Mouse (Mus musculus) lung, embryonic 14.5 days (tissue): ENCODE results near the gene Cacnb2. TPM values are rescaled to one million over a fixed set of nuclear protein-coding genes. Genes with fewer than 3 reads are reported as not detected.

Experiments used
- ATAC-seq: fragments of 200-750 bp; cut with Nextera tagmentation; 2 replicates; pipeline ENCODE4 v1.8.0; 2017; ENCODE audit warnings: mild to moderate bottlenecking, moderate TSS enrichment, moderate library complexity; ENCODE audit not compliant: insufficient read depth
- DNase-seq: peaks from one replicate; pipeline ENCODE4 v3.0.0-alpha.2; 2015
- H3K27ac ChIP-seq: fragments of 300-500 bp; sonication (generic); 2 replicates; pipeline ENCODE4 v1.5.1; 2014; ENCODE audit warnings: low read depth, mild to moderate bottlenecking, moderate library complexity
- H3K27me3 ChIP-seq: fragments of 300-500 bp; sonication (generic); 2 replicates; pipeline ENCODE4 v1.6.1; 2014; ENCODE audit warnings: low read length, control low read depth; ENCODE audit not compliant: insufficient read depth
- H3K36me3 ChIP-seq: fragments of 300-500 bp; sonication (generic); 2 replicates; pipeline ENCODE4 v1.6.1; 2014; ENCODE audit warnings: control low read depth; ENCODE audit not compliant: insufficient read depth
- H3K4me1 ChIP-seq: fragments of 300-500 bp; sonication (generic); 2 replicates; pipeline ENCODE4 v1.6.1; 2014; ENCODE audit warnings: antibody characterized with exemption, control low read depth; ENCODE audit not compliant: insufficient read depth
- H3K4me2 ChIP-seq: fragments of 300-500 bp; sonication (generic); 2 replicates; pipeline ENCODE4 v1.6.1; 2014; ENCODE audit warnings: mild to moderate bottlenecking
- H3K4me3 ChIP-seq: fragments of 300-500 bp; sonication (generic); 2 replicates; pipeline ENCODE4 v1.5.1; 2014; ENCODE audit warnings: low read depth, low read length
- H3K9ac ChIP-seq: fragments of 300-500 bp; sonication (generic); 2 replicates; pipeline ENCODE4 v1.6.1; 2014
- H3K9me3 ChIP-seq: fragments of 300-500 bp; sonication (generic); 2 replicates; pipeline ENCODE4 v1.6.1; 2016; ENCODE audit warnings: low read depth, low read length, control low read depth
- CTCF ChIP-seq: IDR thresholded peaks from 2 replicates; pipeline ENCODE4 v1.5.1; 2016; ENCODE audit warnings: antibody characterized with exemption, low read depth
- WGBS: fragments of 180-500 bp; shearing (Covaris S2); extraction: QIAGEN DNeasy Blood & Tissue Kit; methylation state at CpG from one replicate; pipeline ENCODE4 v1.1.7; 2014; 5-methylcytosine and 5-hydroxymethylcytosine counted together
- polyA plus RNA-seq: library from polyadenylated mRNA; unstranded; fragments of >200 nt; fragmentation: Nextera tagmentation; extraction: Ambion mirVana; gene quantifications from 2 replicates; pipeline ENCODE4 v1.2.1, GENCODE M21; 2014

Cacnb2 gene
- polyA plus RNA-seq, 1 experiment from 2014 or later = 9.8 TPM

DNA sequence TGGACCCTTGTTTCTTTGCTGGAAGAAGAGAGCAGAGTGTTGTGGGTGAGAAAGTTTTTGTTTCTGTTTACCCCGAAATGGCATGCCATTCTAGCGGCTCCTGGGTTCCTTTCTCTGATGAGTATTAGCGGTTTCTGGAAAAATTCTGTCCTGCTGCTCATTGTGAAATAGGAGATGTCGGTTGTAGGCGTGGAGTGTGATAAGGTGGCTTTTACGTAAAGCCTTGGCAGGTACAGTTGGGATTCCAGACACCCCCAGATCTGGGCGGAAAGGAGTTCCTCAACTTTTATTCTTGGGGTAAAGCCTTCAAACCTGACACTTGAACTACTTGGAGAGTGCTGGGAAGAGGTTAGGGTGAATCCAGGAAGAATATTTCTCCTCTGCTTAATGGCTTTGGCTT lies 2.3 kb downstream of the Cacnb2 start:
- no peaks in the 10 kb centered on the region for H3K4me1 ChIP-seq
- DNase-seq = peak; percentile 41
- peak overlapping the region; percentile 83 for H3K4me2 ChIP-seq
- peak overlapping the region; percentile 71 for H3K9ac ChIP-seq
- ATAC-seq = no peak
- H3K4me3 ChIP-seq = peak overlapping the region; percentile 57
- peak overlapping the region; percentile 36; the same call in 1 of the 2 replicates for H3K27ac ChIP-seq
- no peaks in the 10 kb centered on the region for H3K36me3 ChIP-seq
- no peaks in the 10 kb centered on the region for H3K9me3 ChIP-seq
- 5% methylated on average over 7 of the region's 7 CpGs for WGBS
- TF ChIP-seq CTCF = no peak
- H3K27me3 ChIP-seq = no peaks in the 10 kb centered on the region

DNA sequence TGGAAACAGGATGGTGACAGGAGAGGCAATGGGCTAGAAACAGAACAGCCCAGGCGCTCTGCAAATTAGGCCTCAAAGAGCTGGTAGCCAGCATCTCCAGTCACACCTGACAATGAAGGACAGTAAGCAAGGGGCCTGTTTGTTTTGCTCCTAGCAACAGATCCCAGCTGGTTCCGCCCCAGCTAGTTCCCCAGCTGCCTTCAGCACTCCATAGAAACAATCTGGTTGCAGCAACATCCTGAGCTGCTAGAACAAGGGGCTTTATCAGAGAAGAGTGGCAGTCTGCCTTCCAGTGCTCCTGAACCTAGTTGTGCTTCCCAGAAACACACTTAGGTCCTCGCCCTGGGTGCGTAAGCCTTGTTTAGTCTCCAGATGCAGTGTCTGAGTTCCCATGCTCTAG lies 5.7 kb downstream of the Cacnb2 start:
- H3K4me3 ChIP-seq = no peak overlapping the region
- ATAC-seq (no peak), DNase-seq (peak; percentile 55)
- no peaks in the 10 kb centered on the region for H3K9me3 ChIP-seq
- H3K9ac ChIP-seq = no peak overlapping the region
- H3K27me3 ChIP-seq = no peaks in the 10 kb centered on the region
- WGBS = 50% methylated on average over 4 of the region's 4 CpGs
- 0 out of 2 replicates have a peak, but pooled peaks cover 3% of the 10 kb centered on the region for H3K4me1 ChIP-seq
- no peak overlapping the region for H3K4me2 ChIP-seq
- no peak overlapping the region for H3K27ac ChIP-seq
- H3K36me3 ChIP-seq = no peaks in the 10 kb centered on the region
- TF ChIP-seq CTCF = no peak

DNA sequence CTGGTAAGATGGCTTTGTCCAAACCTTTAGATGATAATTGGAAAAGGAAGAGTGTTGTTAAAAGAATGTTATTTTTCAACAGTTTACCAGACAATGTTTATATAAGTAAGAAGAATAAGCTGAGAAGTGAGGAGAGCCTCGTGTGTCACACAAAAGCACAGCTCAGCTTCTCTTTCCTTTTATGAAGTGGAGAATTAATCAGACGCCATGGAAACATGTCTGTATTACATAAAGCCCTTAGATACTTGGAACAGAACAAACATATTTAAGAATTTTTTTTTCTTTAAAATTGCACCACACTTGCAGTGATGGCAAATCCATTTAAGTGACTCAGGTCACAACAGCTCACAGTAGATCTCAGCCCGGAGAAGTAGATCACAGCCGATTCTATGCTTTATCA lies 9.8 kb downstream of the Cacnb2 start:
- TF ChIP-seq CTCF = no peak
- Histone ChIP-seq H3K9ac (no peak overlapping the region), H3K9me3 (no peaks in the 10 kb centered on the region), H3K4me2 (0 out of 2 replicates have a peak overlapping the region, but pooled peaks have one; percentile 12), H3K27me3 (no peaks in the 10 kb centered on the region), H3K4me3 (no peak overlapping the region), H3K4me1 (0 out of 2 replicates have a peak, but pooled peaks cover 3% of the 10 kb centered on the region), H3K27ac (no peak overlapping the region), H3K36me3 (no peaks in the 10 kb centered on the region)
- ATAC-seq (peak; percentile 36), DNase-seq (peak; percentile 74)
- 26% methylated on average over 4 of the region's 4 CpGs for WGBS

DNA sequence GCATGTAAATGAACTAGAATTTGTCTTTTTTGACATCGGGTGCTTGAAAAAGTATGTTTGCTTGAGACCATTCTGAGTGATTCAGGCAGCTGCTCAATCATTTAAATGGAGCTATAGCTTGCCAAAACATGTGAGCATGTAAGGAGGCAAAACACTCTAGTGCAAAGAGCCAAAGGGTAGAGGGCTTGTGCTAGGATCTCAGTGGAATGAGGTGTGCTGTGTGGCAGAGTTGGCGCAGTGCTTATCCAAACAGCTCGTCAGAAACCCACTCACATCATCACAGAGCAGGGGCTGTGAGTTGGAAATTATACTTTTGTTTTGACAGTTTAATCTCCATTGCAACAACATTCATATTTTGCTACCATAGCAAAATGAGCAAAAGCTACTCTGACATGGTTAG lies 13.5 kb downstream of the Cacnb2 start:
- Histone ChIP-seq H3K27ac (peak overlapping the region; percentile 15; the same call in 1 of the 2 replicates), H3K4me3 (no peak overlapping the region), H3K4me1 (0 out of 2 replicates have a peak, but pooled peaks cover 3% of the 10 kb centered on the region), H3K36me3 (no peaks in the 10 kb centered on the region), H3K4me2 (no peak overlapping the region), H3K27me3 (no peaks in the 10 kb centered on the region), H3K9ac (no peak overlapping the region), H3K9me3 (no peaks in the 10 kb centered on the region)
- DNase-seq = peak; percentile 68
- no peak for TF ChIP-seq CTCF
- peak; percentile 77; the same call in 1 of the 2 replicates for ATAC-seq
- 46% methylated on average over 3 of the region's 3 CpGs for WGBS

DNA sequence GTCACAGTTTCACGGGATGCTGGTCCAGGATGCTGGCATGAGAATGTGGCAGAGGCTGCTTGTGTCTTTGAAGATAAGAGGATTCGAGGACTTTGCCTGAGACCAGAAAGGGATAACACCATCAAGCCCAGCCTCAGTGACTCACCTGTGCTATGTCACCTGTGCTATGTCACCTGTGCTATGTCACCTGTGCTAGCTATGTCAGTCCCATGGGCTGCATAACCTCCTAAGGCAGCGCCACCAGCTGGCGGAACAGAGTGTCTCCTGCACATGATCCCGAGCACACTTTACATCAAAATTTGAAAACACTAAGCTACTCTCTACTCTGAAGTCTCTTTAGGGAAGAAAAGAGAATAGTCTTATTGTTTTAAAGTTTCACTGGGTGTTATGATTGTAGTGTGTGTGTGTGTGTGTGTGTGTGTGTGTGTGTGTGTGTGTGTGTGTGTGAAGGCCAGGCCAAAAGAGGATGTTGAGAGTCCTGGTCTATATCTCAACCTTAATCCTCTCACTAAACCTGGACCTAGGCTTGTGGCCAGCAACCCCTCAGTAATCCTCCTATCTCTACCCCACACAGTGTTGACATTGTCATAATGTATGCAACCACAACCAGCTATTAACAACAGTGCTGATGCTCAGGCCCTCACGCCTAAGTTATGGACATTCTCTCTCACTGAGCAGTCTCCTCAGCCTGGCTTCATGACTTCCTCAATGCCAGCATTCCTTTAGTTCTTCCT lies 17.4 kb downstream of the Cacnb2 start:
- no peak overlapping the region for H3K9ac ChIP-seq
- peak; percentile 25 for TF ChIP-seq CTCF
- no peaks in the 10 kb centered on the region for H3K4me1 ChIP-seq
- WGBS = 77% methylated on average over 6 of the region's 6 CpGs
- no peaks in the 10 kb centered on the region for H3K27me3 ChIP-seq
- H3K36me3 ChIP-seq = no peaks in the 10 kb centered on the region
- no peak overlapping the region for H3K4me3 ChIP-seq
- no peaks in the 10 kb centered on the region for H3K9me3 ChIP-seq
- DNase-seq (no peak), ATAC-seq (no peak)
- no peak overlapping the region for H3K27ac ChIP-seq
- no peak overlapping the region for H3K4me2 ChIP-seq

DNA sequence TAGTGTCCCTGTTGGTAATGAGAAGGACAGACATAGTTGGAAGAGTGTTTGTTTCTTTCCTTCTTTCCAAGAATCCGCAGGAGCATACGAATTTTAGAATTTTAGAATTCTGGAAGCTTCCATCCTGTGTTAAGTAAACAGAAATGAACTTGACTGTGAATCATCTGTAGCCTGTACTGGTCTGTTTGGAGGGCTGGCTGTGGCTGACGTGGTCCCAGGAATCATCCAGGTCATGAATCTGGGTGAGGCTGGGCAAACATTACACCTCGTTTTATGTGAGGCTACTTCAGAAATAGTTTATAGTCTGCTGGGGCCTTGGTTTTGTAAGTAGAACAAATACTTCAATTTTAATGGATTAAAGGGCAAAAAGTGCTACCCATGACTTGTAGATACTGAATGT lies 18.0 kb downstream of the Cacnb2 start:
- no peak for ATAC-seq
- 59% methylated on average over 4 of the region's 4 CpGs for WGBS
- H3K27ac ChIP-seq = no peak overlapping the region
- TF ChIP-seq CTCF = no peak
- H3K4me2 ChIP-seq = no peak overlapping the region
- DNase-seq = no peak
- H3K4me3 ChIP-seq = no peak overlapping the region
- no peaks in the 10 kb centered on the region for H3K9me3 ChIP-seq
- H3K27me3 ChIP-seq = no peaks in the 10 kb centered on the region
- H3K9ac ChIP-seq = no peak overlapping the region
- H3K4me1 ChIP-seq = no peaks in the 10 kb centered on the region
- H3K36me3 ChIP-seq = no peaks in the 10 kb centered on the region

DNA sequence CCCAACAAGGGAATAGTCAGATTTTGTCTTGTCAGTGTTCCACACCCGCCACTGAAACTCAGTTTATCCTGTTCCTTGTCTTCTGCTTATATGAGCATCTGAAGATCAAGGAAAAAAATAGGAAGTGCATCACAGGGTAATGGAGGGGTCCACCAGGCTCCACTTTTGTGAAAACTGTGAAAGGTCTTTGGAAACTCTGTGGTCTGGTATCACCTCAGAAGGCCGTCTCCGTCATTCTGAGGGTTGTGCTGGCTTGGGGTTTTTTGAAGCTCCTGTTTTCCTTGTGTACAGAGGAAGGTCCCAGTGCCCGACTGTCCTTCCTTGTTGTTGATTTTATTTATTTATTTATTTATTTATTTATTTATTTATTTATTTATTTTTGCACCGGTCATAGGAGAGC lies 20.9 kb downstream of the Cacnb2 start:
- H3K36me3 ChIP-seq = no peaks in the 10 kb centered on the region
- no peaks in the 10 kb centered on the region for H3K4me1 ChIP-seq
- no peaks in the 10 kb centered on the region for H3K9me3 ChIP-seq
- WGBS = 88% methylated on average over 5 of the region's 5 CpGs
- no peak overlapping the region for H3K9ac ChIP-seq
- TF ChIP-seq CTCF = no peak
- ATAC-seq = 0 out of 2 replicates have a peak, but pooled peaks have one; percentile 3
- H3K27me3 ChIP-seq = no peaks in the 10 kb centered on the region
- no peak overlapping the region for H3K4me3 ChIP-seq
- H3K27ac ChIP-seq = no peak overlapping the region
- no peak overlapping the region for H3K4me2 ChIP-seq
- no peak for DNase-seq
